Mouse (Mus musculus) mesoderm, embryonic 11.5 days (tissue): Measurements from ENCODE around the gene 1700123O20Rik.

Source experiments
- DNase-seq: peaks from one replicate; pipeline ENCODE4 v3.0.0-alpha.2; 2012; ENCODE audit warnings: low read depth, low spot score

Gene 1700123O20Rik

GRCm38 (mm10) chr14:54676290-54676689 is 9.7 kb upstream of the 1700123O20Rik start:
- DNase-seq, result no peak

DNA sequence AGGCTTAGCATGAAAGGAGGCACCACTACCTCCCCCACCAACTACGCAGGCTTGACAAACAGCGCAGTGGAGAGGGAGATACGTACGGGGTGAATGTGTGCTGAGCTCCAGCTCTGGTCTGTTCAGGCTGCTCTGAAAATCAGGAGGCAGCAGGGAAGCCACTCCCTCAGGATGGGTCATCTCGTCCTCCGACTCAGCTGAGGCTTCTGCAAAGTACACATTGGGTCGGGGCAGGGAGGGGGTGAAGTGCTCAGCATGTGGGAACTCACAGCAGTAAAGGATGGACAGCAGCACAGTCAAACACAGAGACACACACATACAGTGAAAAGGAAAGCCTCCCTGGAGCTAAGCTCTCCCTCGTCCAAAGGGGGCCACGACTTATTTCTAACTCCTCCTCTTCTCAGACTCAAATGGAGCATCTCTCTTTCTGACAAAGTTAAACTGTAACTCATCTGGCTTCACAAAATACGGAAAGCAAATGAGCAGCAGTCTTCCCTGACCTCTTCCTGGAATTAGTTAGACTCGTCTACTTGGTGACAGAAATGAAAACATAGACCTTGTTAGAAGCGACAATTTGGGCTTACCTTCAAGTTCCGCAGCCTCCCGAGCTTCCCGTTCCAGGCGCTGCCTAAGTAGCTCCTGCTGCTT is 7.2 kb upstream of the 1700123O20Rik start:
- no peak for DNase-seq

DNA sequence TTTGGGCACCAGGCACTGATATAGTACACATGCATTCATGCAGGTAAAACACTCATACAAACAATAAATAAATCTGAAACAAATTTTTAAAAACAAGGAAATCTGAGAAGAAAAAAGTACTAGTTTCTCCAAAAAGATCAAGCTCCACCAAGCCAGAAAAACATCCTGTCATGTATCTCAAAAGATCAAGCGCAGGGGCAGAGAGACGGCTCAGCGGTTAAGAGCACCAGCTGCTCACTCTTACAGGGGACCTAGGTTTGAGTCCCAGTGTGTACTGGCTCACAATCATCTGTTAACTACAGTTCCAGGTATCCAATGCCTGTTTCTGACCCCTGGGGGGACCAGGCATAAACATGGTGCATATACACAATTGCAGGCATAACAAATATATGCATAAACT is 3.6 kb upstream of the 1700123O20Rik start:
- DNase-seq, result no peak

DNA sequence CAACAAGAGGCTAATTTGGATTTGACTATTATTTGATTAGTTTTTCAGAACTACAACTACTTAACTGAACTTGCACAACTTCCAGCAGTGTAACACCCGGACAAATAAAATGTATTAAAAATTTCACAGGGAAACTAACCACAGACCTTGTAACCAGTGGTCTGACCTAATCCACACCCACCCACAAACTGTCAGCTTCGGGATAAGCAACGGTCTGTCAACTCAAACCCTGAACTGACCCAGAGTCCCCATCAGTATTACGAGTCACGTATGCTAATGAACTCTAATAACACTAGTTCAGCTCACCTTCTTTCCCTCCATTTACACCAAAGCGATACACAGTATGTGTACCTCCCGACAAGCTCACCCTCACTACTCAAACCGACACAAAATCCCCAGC is 545 bp upstream of the 1700123O20Rik start:
- DNase-seq, result no peak

DNA sequence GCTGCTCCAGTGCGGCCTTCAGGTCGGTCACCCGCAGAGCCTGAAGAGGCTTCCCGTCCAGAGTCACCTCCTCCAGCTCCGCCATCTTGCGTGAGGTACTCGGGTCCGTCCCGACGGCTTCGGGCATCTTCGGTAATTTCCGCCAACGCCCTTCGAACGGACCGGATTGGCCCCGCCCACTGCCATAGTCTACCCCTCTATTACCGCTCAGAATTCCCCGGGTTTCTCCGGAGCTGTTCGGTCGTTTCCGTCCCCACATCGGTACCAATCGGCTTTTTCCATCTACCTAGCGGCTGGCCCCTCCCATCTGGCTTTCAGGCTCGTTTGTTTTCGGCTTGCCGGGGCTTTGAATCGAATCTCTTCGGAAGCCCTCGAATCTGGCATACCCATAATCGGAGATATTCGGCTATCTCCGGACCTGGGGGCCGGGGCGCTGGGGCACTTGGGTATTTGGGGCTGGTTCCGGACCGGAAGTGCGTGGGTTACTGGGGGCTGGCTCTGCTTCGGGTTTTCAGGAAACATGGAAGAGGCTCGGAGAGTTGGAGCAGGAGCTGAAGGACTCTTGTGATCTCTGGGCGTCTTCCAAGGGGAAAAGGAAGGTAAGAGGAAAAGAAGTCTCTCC is 617 bp downstream of the 1700123O20Rik start, which contains the start of gene Acin1:
Gene Acin1 (minus strand): TSS at position 410 of the 622 bp plus-strand sequence.
- DNase-seq, result peak; percentile 99

GRCm38 (mm10) chr14:54687251-54687650 is 1.2 kb downstream of the 1700123O20Rik start:
- DNase-seq, result no peak

DNA sequence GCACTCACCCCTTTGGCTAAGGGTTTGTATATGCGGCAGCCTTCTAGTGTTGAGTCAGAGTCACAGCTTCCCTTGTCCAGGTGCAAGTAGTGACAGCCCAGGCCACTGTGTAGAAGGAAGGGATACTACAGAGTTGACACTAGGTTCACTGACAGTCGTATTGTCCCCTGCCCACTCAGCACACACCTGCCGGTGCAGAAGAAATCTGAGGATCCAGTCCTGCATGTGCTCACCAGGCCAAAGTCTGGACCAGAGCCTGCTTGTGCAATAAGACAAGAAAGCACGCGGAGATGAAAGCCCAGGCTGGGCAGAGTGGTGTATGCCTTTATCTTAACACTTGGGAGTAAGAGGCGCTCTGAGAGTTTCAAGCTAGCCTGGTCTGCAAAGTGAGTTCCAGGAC is 9.0 kb downstream of the 1700123O20Rik start:
- no peak for DNase-seq

- no peak for DNase-seq
Measured at GRCm38 (mm10) chr14:54696752-54697151, 10.7 kb downstream of the 1700123O20Rik start.

DNA sequence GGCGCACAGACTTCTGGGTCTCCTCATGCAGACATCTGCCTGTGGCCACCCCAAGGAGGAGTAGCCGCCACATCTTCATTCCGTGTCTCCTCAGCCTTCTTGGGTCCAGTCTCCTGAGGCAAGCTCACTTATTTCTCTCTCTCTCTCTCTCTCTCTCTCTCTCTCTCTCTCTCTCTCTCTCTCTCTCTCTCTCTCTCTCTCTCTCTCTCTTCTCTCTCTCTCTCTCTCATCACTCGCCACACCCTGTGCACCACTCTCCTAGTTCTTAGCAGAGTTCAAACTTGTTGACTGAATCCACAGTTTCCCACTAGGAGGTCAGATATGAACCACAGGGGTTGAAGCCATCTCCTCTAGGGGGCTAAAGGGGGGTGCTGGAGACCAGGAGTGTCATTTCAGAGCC is 12.7 kb downstream of the 1700123O20Rik start, which contains the start of gene Gm29776:
Gene Gm29776 (minus strand): TSS at position 101 of the 400 bp plus-strand sequence.
- DNase-seq, result no peak

DNA sequence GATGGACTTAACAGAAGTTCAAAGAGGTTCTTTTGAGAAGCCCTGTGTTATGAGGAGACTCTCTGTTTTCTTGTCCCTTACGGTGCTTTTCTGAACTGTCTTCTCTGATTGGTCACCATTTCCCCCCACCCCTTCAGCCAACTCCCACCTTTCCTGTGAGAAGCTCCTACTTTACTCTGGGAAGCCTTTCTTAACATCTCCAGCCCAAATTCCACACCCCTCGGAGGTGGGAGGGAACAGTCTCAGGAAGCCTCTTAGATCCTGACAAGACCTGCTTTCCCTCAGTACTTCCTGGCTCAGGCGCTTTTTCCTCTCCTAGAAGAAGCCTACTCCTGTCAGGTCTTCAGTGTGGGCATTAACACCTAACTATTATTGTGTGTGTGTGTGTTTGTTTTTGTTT is 13.6 kb downstream of the 1700123O20Rik start:
- DNase-seq, result no peak

- peak; percentile 82 for DNase-seq
Measured at GRCm38 (mm10) chr14:54701298-54701697, 15.3 kb downstream of the 1700123O20Rik start.

DNA sequence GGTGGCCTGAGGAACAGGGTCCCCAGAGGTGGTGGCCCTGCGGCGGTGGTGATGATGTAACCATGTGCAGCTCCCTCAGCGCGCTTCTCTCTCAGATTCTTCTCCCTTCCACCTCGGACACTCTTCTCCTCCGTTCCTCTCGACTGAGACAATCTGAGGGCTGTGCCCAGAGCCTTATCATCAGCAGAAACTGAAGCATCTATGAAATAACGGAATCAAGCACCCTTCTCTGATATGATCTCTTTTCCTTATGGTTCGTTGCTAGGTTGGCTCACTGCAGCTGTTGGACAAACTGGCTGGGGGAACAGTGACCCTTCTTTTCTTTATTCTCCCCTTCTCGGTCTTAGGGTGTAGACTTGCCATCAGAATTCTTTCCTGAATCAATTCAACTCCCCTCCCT is 17.2 kb downstream of the 1700123O20Rik start:
- no peak for DNase-seq

DNA sequence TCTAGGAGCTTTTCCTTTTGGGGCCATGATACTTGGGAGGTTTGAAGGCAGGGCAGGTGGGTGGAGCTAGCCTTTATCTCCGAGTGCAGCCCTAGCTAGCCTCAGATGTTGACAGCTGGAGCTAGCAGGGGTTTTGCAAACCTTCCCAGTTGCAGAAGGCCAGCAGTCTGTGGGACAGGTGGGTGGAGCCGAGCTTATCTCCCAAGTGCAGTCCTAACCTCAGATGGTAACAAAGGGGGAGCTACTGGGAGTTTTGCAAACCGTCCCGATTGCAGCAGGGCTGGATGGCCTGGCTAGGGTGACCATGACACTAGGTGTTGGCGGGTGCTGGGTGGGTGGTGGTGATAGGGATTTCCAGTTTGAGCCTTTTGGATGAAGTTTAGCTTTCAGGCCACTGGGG is 19.8 kb downstream of the 1700123O20Rik start:
- DNase-seq, result no peak

- no peak for DNase-seq
Measured at GRCm38 (mm10) chr14:54706589-54707320, 20.7 kb downstream of the 1700123O20Rik start.

DNA sequence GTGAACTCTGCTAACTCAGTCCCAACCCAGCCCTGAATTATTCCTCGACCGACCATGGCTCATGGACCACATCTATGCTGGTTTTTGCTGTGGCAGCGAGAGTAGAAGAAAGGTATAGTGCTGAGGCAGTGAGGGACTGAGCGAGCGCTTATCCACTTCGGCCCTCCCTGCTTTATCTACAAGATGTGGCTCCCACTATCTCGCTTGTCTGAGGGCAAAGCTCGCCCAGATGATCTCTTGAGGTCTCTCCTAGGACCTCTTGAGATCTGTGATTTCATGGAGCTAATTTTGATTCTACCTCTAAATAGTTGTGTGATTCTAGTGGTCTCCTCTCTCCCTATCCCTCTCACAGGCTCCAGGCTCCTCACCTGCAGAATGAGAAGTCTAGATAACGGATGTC is 23.0 kb downstream of the 1700123O20Rik start:
- DNase-seq, result no peak

- no peak for DNase-seq
Measured at GRCm38 (mm10) chr14:54712074-54712473, 26.1 kb downstream of the 1700123O20Rik start, which contains the start of gene Cebpe. Gene Cebpe, minus strand, starts transcription at chr14:54712174.

GRCm38 (mm10) chr14:54712861-54713260 is 26.8 kb downstream of the 1700123O20Rik start:
- no peak for DNase-seq

DNA sequence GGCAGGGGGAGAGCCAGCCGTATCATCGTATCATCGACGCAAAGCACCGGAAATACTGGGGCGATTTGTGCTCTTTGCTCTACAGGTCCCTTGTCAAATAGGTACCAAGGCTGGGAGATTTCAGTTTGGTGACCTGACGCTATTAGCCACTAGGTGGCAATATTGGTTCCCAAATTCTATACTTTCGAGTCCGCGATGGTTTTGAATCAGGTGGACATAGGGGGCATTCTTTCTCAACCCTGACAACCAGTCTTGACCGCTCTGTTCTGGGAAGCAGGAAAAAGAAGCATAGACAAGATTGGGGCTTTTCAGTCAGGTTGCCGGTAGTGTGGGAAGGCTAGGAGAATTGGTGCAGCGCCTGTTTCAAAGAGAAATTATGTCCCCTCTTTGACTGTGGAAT is 28.1 kb downstream of the 1700123O20Rik start:
- peak; percentile 91 for DNase-seq

- DNase-seq, result peak; percentile 32
Measured at GRCm38 (mm10) chr14:54714617-54715081, 28.6 kb downstream of the 1700123O20Rik start.

DNA sequence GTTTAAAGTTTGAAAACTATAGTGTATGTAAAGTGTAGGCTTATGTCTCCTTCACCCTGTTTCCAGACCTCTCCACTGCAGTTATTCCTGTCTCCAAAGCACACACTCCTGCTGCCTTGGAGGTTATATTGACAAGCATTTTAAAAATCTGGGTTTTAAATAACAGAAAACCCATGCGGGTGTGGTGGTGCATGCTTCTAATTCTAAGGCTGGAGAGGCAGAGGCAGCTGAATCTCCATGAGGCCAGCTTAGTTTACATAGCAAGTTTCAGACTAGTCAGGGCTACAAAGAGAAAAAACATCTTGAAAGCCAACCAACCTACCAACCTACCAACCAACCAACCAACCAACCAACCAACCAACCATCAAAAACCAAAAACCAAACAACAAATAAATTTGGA is 29.4 kb downstream of the 1700123O20Rik start:
- no peak for DNase-seq

- no peak for DNase-seq
Measured at GRCm38 (mm10) chr14:54720041-54720440, 34.0 kb downstream of the 1700123O20Rik start.

DNA sequence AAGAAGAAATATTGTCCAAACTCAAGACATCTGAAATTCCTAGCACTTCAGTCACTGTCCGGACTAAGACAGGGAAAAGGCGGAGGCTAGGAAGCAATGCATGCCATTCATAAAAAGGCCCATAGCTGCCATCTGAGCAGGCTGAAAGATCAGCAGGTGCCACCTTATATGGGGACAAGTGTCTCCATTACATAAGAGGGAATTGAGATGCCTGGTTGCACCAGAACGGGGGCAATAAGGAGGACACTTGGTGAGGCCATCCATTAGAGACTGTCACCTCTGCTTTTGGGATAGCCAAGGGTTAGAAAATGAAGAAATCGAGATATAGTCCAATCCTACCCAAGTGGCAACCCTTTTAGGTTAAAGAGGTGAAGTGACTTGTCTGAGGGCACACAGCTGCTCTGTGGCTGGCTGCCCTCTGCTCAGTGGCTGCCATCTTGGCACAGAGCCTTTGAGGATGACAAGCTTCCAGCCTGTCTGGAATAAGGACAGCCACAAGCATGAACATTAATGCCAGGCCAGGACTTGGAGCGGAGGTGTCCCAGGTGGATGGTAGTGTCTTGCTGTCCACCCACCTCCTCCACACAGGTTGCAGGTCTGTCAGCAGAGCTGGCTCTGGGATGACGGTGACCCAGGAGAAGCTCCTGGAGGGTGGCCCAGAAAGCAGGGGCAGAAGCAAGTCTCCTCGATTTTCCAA is 34.8 kb downstream of the 1700123O20Rik start:
- no peak for DNase-seq
